Mouse (Mus musculus) left cerebral cortex, adult 8-10 months (tissue): ENCODE data around the gene Chrd. TPM values are rescaled to one million over a fixed set of nuclear protein-coding genes. Genes with fewer than 3 reads are reported as not detected.

ENCODE experiments used
- DNase-seq, 2 experiments: peaks; one replicate each; pipeline ENCODE4 v3.0.0; 2022; ENCODE audit warnings: low spot score in 2 of 2
- total RNA-seq, 4 experiments: library from RNA; stranded (reverse); gene quantifications; 2 replicates each; pipeline ENCODE4 v1.2.4; 2022

Chrd gene
- total RNA-seq, 4 experiments from 2014 or later: 26.7 to 42.0 (median 32.0) TPM

DNA sequence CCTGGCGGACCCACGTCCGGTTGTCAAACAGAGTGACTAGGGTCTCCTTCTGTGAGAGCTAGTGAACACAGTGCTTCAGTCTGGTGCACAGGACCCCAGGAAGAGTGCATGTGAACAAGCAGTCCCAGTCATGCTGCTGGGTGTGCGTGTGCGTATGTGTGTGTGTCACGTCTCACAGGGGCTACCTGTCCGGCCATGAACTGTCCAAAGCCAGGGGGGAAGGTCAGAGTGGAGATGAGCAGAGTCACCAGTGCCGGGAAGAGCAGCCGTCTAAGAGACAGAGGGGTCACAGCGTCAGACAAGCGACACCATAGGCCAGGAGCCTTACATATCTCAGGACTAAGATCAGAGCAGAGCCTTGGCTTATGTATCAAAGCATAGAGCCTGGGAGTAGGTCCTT is 22.6 kb upstream of the Chrd start:
- DNase-seq: no peak

DNA sequence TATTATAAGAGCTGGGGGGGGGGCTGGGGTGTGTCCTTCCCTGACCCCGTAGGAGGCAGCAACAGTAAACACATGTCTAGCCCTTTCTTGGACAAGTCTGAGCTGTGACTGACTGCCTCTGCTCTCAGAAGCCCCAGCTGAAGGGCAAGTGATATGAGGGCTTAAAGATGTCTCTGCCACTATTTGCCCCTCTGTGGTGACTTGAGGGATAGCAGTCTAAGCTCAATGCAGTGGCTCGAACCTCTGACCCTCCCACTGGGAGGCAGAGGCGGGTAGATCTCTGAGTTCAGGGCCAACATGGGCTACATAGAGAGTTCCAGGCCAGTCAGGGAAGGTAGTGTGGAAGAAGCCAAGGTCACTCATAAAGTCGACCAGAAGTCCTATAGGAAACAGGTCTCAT is 22.1 kb upstream of the Chrd start:
- no peak for DNase-seq

DNA sequence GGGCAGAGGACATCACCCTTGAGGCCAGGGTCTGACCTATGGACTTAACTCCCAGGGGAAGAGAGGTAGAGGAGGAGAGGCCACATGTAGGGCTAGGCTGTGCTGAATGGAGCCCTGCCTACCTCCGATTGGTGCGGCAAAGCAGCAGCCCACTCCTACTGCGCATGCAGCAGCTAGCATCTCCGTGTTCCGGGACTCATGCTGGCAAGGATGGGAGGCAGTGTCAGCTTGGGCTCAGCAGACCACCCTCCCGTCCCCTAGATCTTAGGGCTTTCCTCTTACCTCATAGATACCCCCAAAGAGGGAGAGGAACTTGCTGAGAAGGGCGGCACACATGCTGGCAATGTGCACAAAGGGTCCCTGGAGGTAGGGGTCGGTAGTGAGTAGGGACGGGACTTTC is 20.7 kb upstream of the Chrd start:
- no peak for DNase-seq

DNA sequence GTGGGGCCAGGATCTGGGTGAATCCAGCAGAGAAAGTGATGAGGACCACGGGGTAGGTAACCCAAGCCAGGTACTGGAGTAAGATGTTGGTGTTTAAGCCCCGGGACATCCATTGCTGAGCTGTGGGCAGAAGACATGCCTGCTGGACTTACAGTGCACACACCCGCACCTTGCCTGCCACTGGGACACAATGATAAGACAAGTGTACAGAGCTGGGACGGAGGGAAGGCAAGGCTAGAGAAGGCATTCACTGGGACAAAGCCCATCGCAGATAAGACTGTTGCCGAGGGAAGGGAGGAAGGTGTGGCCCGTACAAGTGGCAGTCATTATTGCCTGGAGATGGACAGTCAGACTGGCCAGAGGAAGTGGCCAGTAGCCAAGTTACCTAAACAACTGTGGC is 20.0 kb upstream of the Chrd start:
- no peak for DNase-seq

DNA sequence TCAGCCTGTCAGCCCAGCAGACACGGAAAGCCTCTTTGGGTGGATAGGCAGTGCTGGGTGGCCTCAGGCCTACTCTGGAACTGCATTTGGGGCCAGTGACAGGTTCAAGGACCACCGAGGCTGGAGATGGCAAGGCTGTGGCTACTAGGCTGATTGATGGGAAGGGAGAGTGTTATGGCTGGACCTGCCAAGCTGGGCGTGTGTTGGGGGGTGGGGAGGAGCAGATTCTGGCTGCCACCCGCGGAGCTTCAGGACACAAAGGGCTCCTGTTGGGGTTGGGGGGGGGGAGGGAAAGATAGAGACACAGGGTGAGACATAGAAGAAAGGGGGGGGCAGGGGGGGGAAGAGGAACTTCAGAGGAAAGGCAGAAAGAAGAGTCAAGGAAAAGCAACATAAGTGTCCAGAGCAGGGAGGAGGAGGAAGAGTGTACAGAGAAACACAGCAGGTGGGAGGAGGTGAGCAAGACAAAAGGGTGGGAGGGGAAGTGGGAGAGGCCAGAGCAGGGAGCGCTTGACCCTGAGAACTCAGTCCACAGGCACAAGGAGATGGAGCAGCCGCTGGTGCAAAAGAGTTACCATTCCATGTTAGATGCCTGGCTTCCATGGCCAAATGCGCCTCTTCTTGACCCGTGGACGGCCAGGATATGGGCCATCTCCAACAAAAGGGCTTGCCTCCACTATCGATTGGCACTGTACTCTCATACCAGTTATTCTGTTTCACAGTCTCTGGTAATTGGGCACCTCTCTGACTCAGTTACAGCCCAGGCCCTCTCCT is 18.4 kb upstream of the Chrd start:
- no peak for DNase-seq

DNA sequence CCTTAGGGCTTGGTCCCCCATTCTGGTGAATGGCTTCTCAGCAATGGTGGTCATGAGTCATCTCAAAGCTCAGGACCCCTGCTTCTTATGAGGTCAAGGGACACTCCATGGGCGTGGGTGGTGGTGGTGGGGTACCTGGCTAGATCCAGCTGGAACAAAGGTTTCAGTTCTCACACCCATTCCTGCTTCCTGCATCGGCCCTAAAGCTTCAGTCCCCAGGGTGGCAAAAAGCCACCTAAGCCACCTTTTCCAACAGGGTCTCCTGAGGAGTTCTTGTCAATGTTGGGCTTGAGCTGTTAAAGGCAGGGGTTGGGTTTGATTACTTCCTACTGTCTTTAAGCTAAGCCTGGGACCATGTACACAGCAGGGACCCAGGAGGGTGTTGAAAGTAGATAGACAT is 17.8 kb upstream of the Chrd start:
- no peak for DNase-seq

DNA sequence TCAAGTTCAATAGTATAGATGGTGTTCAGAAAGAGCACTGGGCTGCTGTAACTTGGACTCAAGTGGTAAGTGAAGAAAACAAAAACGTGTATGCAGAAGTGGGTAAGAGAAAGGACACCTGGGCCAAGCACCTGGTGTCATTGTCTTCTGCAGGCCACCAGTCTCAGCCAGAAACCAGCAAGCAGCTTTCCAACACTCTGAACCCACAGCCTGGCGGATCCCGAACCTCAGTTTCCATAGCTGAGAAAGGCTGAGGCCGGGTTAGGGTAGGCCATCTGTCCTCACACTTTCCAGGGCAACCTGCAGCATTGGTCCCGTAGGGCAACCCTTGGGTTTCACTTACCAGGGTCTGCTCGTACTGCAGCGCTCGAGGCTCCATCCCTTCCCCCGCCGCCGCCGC is 17.4 kb upstream of the Chrd start:
- no peak for DNase-seq

DNA sequence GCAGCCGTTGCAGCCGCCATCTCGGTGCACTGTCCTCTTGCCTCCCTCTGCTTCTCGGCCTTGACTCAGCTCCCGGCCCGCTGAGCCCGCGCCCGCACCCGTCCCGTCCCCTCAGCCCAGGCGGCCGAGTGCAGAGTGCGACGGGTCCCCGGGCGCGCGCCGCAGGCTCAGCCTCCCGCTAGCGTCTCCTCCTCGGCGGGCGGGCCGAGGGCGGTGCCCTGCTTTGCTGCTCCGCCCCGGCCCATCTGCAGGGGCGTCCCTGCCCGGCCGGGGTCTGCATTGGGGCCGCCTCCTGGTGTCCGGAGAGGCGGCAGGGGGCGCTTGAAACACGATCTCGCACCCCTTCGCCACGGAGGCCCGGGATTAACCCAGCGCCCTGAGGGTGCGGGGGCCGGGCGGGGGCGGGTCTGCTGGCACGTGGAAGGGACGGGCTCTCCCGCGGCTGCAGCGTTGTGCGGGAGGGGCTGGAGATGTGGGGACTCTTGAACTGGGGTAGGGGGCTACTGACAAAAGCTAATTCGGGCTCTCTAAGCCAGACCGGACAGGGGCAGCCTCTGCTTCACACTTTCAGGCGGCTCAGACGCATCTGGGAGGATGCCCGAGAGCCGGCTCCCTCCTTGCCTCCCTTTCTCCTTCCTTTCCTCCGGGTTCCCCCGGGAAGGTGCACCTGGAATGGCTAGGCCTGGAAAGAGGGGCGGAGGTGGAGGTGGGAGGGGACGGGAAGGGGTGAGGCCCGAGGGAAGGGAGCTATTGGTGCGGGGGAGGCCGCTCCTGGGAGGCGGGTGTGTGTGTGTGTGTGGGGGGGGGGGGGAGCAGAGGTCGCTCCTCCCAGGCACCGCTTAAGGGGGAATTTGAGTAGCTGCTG is 16.7 kb upstream of the Chrd start:
- peak in 1 of 2 experiments; percentile 78 for DNase-seq

DNA sequence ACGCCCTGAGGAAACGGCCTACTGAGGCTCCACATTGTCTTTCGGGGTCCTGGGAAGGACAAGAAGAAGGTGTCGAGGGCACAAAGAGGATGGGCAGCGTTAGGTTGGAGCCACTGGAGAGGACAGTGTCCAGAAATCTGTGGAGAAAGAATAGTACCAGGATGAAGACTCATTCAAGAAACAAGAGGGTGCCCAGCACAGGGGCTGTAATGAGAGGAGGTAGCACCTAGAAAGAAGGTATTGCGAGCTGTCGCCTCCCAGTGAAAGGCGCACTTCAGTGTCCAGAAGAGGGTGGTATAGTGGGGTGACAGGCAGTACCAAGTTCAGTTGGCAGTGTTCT is 16.1 kb upstream of the Chrd start:
- DNase-seq: no peak

DNA sequence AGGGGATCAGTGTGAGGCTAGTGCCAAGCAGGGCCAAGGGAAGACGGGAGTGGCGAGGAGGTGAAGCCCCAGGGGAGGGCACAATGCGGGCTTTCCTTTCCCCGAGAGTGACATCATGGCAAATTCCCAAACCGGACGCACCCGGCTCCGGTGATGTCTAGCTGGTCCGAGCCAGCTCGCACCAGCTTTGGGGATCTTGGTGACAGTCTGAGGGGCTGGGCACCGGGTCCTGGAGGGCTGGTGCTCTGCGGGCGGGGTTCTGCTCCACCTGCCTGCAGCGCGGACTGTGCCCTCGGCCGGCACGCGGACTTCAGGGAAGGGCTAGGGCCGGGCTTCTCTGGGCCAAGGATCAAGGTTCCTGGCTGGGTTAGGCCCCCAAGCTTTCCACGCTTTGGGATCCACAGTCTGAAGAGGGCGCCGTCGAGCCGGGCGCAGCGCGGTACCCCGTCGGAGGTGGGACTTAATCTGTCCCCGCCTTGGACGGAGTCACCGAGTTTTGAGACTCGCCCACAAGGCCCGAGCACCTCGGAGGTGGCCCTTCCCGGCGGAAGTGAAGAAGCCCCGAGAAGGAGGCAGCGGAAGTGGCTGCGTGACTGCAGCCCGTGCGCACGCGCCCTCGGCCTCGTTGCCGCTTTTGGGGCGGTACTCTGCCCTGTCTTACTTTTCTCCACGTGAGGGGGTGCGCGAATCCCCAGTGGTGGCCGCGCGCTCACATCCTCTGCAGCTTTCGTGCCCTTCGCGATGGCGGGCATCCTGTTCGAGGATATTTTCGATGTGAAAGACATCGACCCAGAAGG is 15.5 kb upstream of the Chrd start, which contains the start of the genes Polr2h and Clcn2:
Gene Polr2h, plus strand, starts transcription at position 485 of the 797 bp plus-strand sequence.
Gene Clcn2, minus strand, starts transcription at position 566 of the 797 bp plus-strand sequence.
- DNase-seq: peak; percentile 95 to 98

DNA sequence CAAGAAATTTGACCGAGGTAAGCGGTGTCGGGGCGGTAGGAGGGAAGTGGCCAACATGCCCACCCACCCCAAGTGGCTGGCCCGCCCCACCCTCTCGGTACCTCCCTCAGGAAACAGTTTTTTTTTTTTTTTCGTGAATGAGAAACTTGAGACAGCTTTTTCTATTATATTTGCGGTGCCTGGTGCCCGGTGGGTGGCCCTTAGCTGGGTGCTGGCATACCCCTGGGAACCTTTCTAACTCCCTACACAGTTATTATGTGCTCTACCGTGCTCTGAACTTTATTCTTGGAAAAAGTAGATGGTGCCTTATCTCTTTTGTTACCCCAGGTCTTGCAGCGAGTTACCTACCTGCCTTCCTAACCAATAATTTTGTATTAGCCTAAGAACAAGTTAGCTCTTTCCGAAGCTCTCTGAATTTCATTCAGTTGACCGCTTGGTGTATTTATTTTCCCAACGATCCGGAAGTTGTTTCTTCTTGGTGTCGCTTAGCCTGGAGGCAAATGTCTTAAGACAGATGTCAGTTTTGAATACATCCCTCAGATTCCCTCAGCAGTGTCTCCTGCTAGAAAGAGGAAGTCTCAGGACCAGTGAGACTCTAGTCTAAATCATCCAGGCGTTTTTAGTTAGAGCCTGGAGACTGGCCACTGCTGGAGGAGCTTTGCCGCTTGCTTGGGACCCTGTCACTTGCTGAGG is 14.8 kb upstream of the Chrd start:
- no peak for DNase-seq

DNA sequence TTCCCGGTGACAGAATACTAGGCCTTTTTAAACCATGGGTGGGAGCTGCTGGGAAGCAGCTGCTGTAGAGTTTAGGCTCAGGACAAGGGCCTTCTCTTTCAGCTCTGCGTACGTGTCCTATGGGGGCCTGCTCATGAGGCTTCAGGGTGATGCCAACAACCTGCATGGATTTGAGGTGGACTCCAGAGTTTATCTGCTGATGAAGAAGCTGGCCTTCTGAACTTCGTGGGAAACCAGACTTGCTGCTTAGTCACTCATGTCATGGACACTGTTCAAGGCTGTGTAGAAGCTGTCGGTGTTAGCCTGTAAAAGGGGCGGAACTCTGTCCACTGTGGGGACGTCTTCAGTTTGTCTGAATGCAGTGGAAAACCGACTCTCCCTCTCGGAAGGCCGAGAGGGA is 11.1 kb upstream of the Chrd start:
- DNase-seq: no peak

DNA sequence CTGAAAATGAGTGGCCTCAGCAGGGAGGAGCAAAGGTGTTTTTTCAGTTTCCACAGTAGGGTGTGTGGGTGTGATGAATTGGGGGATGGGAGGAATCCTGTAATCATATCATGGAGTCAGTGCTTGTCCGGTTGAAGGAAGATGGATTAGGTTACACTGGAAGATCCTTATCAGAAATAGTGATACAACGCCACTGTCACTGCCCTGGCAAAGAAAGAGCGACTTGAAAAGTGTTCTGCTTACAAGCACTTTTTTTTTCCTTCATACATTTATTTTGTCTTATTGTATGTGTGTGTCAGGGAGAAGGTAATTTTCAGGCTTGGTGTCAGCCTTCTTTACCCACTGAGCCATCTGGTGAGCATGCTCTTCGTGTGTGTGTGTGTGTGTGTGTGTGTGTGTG is 10.2 kb upstream of the Chrd start:
- no peak for DNase-seq

DNA sequence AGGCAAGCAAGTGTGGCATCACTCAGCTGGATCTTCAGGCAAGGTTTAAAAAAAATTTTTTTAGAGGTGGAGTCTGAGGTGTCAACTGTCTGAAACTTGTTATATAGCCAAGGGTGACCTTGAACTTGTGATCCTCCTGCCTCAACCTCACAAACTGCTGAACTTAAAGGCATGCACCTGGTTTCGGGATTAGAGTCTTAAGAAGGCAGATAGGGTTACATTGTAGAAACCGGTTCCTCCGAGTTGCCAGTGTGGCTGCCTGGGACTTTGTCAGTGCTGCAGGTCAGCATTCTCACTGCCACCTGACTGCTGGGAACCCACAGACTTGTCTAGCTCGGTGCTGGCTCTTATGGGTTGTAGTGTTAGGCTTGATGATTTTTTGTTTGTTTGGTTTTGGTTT is 9.7 kb upstream of the Chrd start:
- DNase-seq: no peak

DNA sequence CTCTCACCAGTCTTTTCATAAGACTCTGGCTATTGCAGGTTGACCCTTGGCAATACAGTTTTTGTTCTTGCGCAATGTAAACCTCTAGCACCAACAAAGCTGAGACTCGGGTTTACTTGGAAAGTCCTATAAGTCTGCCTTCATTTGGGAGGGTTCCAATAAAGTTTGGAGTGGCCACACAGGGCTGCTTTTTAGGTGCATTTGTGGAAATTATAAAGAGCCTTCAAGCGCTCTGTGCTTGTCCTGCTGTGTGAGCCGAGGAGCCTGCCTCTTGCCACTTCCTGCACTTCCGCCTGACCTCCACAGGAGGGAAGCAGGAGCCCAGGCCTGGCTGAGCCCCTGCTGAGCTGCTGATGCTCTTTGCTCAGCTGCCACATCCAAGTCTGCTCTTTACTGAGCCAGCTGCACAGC is 8.6 kb upstream of the Chrd start:
- DNase-seq: no peak

DNA sequence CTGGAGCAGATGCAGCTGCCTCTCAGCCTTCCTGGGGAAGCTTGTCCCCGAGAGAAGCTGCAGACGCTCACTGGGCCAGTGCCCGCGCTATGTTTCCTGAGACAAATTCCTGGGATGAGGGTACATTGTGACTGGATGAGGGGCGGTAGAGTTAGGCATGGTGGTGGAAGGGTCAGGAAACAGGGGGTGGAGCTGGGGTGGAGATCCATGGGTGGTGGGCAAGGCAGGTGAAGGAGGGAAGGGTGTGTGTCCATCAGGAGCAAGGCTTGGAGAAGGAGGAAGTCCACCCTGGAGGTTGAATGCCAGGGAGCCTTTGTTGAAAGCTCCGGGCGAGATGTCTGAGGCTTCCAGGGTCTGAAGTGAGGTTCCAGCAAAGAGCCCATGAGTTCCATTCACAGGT is 7.6 kb upstream of the Chrd start:
- no peak for DNase-seq

DNA sequence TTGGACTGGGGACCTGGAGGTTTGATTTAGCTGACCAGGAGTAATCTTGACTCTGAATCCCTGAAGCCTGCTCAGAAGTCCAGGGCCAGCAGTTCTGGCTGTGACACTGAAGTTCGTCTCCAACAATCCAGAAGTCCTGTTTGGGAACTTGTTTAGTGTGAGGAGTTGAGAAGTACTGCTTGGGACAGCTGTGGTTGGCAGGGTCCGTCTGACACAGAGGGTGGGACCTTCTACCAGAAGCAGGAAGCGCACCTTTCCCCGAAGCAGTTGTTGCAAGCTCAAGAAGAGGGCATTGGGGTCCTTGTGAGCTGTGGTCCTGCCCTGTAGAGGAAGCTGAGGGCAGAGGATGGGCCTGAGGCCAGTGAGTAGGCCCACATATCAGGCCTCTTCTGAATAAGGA is 7.2 kb upstream of the Chrd start:
- DNase-seq: no peak

DNA sequence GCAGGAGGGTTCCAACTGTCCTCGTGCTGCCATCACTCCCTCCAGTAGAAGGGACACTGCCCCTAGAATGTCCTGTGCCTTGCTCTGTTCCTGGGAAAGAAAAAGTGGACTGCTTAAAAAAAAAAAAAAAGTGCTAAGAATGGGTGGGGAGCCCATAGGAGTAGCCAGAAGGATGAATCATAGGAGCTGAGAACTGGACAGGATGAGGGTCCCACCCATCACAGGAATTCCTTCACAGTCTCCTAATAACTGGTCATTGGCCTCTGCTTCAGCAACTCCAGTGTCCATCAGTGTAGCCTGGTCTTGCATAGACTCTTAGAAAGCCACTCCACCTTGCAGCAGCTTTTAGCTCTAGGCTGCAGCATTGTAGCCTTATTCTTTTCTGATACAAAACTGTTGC is 6.5 kb upstream of the Chrd start:
- DNase-seq: no peak

DNA sequence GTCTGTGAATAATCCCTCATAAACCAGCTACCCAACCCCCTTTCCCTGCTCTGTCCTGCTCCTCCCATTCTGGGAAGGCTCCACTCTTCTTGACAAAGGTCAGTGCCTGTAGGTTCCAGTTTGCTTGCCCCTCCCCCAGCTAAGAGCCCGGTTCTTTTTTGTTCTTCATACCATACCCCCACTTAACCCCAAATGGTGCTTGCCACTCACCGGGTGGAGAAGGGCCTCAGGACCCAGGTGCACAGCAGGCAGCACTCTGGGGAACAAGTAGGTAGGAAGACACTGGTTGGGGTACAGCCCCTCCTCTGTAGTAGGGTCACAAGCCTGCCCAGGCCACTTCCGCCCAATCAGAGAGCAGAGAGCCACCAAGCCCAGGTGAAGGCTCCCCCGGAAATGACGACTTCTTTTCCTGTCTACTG is 2.6 kb upstream of the Chrd start:
- DNase-seq: no peak

DNA sequence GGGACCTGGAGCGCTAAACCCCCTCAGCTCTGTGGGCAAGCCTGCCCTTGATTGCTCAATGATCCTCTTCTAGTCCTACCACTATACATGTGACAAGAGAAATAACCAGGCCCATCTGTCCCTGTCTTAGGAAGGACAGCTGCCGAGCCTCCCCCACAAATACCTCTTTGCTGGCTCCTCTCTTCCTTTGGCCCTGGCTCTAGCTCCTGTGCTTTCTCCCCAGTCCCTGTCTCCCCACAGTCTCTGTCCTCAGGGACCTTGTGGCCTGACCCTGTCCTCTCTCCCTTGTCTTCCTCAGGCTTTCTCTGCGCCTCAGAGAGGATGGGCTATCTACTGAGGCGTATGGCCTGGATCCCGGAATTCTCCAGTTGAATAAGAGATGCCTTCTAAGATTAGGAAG is 1.2 kb upstream of the Chrd start:
- DNase-seq: peak in 1 of 2 experiments; percentile 61

DNA sequence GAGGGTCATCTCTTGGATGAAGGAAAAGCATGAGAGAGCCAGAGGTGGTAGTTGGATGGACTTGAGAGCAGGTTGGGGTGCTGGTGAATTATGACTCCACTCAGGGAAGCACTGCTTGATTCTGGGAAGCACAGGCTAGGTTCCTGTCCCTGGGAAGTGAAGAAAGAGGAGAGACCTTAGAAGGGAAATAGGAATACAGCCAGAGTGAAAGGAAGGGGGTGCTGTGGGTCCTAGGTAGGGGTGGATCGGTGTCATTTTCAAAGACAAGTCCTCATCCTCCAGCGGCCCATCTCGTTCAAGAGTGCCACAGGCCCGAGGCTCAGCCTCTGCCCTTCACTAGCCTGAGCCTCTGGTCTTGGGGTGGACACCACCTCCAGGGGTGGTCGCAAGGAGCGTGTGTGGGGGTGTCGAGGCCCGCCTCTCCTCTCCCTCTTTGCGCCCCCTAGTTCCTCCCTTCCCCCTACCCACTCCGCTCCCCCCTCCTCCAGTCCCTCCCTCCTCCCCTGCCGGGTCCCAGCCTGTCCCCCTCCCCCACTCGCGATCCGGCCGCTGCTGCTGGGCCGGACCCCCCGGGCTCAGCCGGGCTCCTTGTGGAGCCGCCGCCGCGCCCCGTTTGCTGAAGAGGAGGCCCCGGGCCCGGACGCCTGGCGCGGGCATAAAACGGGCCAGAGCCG is 539 bp upstream of the Chrd start:
- no peak for DNase-seq
